Mouse (Mus musculus) layer of hippocampus, adult 18-20 months (tissue): ENCODE results near the gene Hist1h2ah. TPM values are rescaled to one million over a fixed set of nuclear protein-coding genes. Genes with fewer than 3 reads are reported as not detected.
A peak's percentile ranks its signal among the peaks of the same experiment; 100 is the strongest.

Experiments used
- DNase-seq, 2 experiments: peaks; one replicate each; pipeline ENCODE4 v3.0.0; 2022; ENCODE audit warnings: low spot score in 2 of 2
- total RNA-seq, 2 experiments: library from RNA; stranded (reverse); gene quantifications; 2 replicates each; pipeline ENCODE4 v1.2.3; 2021

The Hist1h2ah gene
- total RNA-seq, 2 experiments from 2014 or later = 4.9 to 45.9 TPM

GRCm38 (mm10) chr13:22039951-22040463 is 4.6 kb upstream of the Hist1h2ah start:
- no peak for DNase-seq

DNA sequence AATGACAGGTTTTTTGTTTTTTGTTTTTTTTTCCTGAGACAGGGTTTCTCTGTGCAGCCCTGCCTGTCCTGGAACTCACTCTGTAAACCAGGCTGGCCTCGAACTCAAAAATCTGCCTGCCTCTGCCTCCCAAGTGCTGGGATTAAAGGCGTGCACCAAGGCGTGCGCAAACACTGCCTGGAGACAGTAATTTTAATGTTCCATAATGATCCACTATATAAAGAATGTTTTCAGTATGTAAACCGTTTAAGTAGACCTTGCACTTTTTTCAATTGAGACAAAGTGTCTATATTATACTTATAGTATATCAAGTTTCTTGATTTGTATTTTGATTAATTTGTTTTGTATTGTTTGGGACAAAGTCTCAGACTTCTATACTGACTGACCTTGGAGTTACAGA is 4.0 kb upstream of the Hist1h2ah start:
- DNase-seq = no peak

DNA sequence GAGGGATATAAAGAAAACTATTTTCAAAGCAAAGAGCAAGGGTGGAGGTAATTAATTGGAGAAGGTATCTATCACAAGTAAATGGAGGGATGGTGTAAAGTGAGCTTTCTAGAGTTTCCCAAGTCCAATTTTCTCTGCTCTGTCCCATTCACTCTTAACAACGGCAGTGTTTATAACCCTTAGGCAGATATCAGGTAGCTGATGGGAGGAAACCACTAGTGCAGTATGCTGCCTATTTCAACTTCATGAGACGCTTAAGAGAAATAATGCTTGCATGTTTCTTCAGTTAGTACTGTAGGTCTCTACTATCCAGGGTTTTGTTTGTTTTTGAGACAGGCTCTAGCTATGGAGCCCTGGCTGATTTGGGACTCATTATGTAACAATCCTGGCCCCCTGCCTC is 2.0 kb upstream of the Hist1h2ah start:
- no peak for DNase-seq

GRCm38 (mm10) chr13:22036986-22037385 is 1.6 kb upstream of the Hist1h2ah start:
- DNase-seq = no peak

DNA sequence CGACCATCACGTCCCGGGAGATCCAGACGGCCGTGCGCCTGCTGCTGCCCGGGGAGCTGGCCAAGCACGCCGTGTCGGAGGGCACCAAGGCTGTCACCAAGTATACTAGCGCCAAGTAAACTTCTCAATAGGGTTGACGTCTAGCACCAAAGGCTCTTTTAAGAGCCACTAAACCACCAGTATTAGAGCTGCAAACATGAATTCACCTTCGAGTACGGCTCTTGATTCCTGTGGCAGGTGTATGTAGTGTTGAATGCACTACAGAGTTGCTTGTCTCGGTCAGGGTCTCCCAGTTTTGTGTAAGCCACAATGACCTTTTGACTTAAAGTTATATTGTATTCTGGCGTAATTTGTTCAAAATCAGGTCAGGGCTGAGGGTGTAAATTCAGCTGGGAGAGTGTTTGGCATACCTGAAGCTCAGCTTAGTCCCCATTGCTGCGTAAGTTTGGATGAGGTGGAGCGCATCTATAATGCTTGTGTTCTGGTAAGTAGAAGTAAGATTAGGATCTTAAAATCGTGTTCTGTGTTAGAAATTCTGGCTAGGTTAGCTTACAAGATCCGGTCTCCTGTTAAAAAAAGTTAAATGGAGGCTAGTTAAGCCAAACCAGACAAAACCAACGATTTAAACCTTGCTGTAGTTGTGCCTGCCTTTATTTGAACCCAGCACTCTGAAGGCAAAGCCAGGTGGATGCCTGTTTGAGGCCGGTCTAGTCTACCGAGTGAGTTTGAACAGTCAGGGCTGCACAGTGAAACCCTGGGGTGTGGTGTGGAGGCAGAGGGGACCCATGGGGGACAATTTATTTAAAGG is 985 bp upstream of the Hist1h2ah start:
- no peak for DNase-seq

GRCm38 (mm10) chr13:22034443-22035266 is 713 bp downstream of the Hist1h2ah start:
- no peak for DNase-seq

- no peak for DNase-seq
Observed at GRCm38 (mm10) chr13:22033741-22034442, 1.5 kb downstream of the Hist1h2ah start.

- no peak for DNase-seq
Observed at GRCm38 (mm10) chr13:22030493-22030892, 4.9 kb downstream of the Hist1h2ah start.

GRCm38 (mm10) chr13:22029928-22030327 is 5.4 kb downstream of the Hist1h2ah start:
- peak in 1 of 2 experiments; percentile 52 for DNase-seq

DNA sequence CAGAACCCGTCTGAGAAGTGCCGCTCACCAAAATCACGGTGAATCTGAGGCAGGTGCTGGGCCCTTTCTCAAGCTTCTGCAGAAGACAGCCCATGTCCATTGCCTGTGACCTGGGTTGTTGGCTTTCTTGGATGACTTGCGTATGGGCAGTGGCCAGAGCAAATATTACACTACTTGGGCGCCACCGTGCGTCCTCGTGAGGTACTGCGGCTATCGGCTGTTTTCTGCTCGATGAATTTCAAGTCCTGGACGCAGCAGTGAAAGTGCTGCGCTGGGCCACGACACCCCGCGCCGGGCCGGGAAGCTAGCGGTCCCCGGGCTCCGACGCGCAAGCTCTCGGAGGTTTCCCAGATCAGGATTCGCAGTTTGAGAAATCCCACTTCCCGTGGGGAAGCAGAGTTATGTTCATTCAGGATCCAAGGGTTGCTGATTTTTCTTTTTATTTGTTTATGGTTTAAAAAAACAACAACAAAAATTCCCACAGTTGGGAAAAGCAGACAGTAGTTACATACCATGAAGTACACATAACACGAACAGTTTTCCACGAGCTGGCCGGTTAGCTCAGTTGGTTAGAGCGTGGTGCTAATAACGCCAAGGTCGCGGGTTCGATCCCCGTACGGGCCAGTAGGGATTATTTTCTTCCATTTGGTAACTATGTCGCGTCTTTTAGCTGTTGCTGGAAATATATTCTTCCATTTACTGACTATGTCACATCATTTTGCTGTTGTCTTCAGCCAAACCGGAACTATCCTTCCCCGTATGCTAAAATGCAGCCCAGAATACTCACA is 6.5 kb downstream of the Hist1h2ah start:
- peak; percentile 85 to 95 for DNase-seq

GRCm38 (mm10) chr13:22026058-22027031 is 9.0 kb downstream of the Hist1h2ah start:
- peak; percentile 73 to 93 for DNase-seq

- DNase-seq = peak; percentile 37 to 75
Observed at GRCm38 (mm10) chr13:22022241-22022640, 13.1 kb downstream of the Hist1h2ah start.

- DNase-seq = no peak
Observed at GRCm38 (mm10) chr13:22021581-22021980, 13.8 kb downstream of the Hist1h2ah start.

GRCm38 (mm10) chr13:22020901-22021339 is 14.4 kb downstream of the Hist1h2ah start:
- DNase-seq = peak in 1 of 2 experiments; percentile 68

GRCm38 (mm10) chr13:22019934-22020835 is 15.2 kb downstream of the Hist1h2ah start:
- DNase-seq = no peak

GRCm38 (mm10) chr13:22015479-22016450 is 19.6 kb downstream of the Hist1h2ah start:
- DNase-seq = peak; percentile 50 to 63

- DNase-seq = no peak
Observed at GRCm38 (mm10) chr13:22014411-22014845, 20.9 kb downstream of the Hist1h2ah start.
